25 mouse cellular contexts compared by ENCODE assay signal in the genomic region with DNA sequence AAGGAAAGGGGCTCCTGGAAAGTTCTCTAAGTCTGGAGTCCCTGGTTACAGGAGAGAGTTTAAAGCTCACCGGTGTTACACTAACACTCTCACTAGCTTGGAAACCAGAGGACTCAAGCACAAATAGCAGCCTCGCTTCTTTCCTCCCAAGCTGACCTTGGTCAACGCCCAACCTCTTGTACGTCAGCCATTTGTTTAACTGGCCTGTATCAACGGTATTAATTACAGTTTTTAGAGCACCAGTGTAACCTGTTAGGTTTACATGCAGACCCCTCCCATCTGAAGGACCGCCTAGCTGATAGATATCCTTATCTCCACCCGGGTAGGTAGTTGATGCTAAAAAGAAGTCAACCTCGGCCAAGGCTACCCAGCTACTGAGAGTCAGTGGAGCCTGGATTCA. TPM values are rescaled to one million over a fixed set of nuclear protein-coding genes. Genes with fewer than 3 reads are reported as not detected.
DNase-seq lines count a peak whose midpoint lies in the region; ATAC-seq lines count a peak whose summit lies in the region.
"Had no signal": no experiment of that assay in that cellular context is flagged by ENCODE, and none has a peak within 500 bp of the region (broad histone marks: within the 10 kb centered on the region; RNA-seq: fewer than 3 reads in every experiment).

No protein-coding gene starts in this region.

- WGBS in heart, embryonic 10.5 days = 77% methylated on average over 8 of the region's 8 CpGs
- 74% methylated on average over 8 of the region's 8 CpGs for WGBS in heart, embryonic 11.5 days (ENCODE audit: insufficient replicate concordance)
- WGBS in intestine, embryonic 16.5 days = 64% methylated on average over 8 of the region's 8 CpGs
- WGBS in stomach, embryonic 15.5 days = 71% methylated on average over 8 of the region's 8 CpGs

- H3K4me1 ChIP-seq in heart, embryonic 10.5 days = peaks cover 31% of the 10 kb centered on the region
- H3K4me1 ChIP-seq in heart, embryonic 11.5 days (ENCODE audit: control insufficient read depth, insufficient read depth, low read length) = peaks cover 13% of the 10 kb centered on the region; the same call in 1 of the 2 replicates
- peaks cover 31% of the 10 kb centered on the region for H3K4me1 ChIP-seq in intestine, embryonic 16.5 days (ENCODE audit: control insufficient read depth, insufficient read depth, low read length)
- H3K4me1 ChIP-seq in stomach, embryonic 15.5 days = peaks cover 15% of the 10 kb centered on the region

- H3K27me3 ChIP-seq in heart, embryonic 10.5 days (ENCODE audit: insufficient read depth, poor library complexity, severe bottlenecking) = 0 out of 2 replicates have a peak, but pooled peaks cover 6% of the 10 kb centered on the region
- H3K27me3 ChIP-seq in heart, embryonic 11.5 days (ENCODE audit: control insufficient read depth, insufficient read depth, low read length) = peaks cover 5% of the 10 kb centered on the region; the same call in 1 of the 2 replicates
- peaks cover 3% of the 10 kb centered on the region; the same call in 1 of the 2 replicates for H3K27me3 ChIP-seq in intestine, embryonic 16.5 days (replicated peaks; ENCODE audit: control insufficient read depth, insufficient read depth, low read length)
- H3K27me3 ChIP-seq in stomach, embryonic 15.5 days (replicated peaks) = no peaks in the 10 kb centered on the region
- H3K27me3 ChIP-seq: CH12.LX, Patski had no signal

- no peak for ATAC-seq in heart, embryonic 11.5 days (replicated peaks; ENCODE audit: insufficient number of reproducible peaks, low FRiP score, low TSS enrichment)
- no peak for ATAC-seq in intestine, embryonic 16.5 days
- ATAC-seq in stomach, embryonic 15.5 days (ENCODE audit: insufficient read depth, low FRiP score, low read depth) = no peak
- ATAC-seq: forebrain, embryonic 15.5 days; hindbrain, embryonic 16.5 days; Patski had no signal

- peak; percentile 73 for DNase-seq in heart, embryonic 10.5 days (ENCODE audit: low spot score)
- no peak for DNase-seq in gastrocnemius, postnatal 4 days (ENCODE audit: low spot score in 2 of 2)
- DNase-seq in adrenal gland, postnatal 10 days = no peak
- DNase-seq: adrenal gland, postnatal 14 days; B cell, adult 2 months; cerebellum, adult 11 months; cerebellum, adult 2 months; cerebellum, adult 9-11 months; cerebellum, postnatal 25 days; gastrocnemius, postnatal 10 days; gastrocnemius, postnatal 36 days; heart, adult 18-20 months; kidney, adult 11 months had no signal

- H3K9ac ChIP-seq in heart, embryonic 11.5 days (ENCODE audit: low read depth, low read length) = no peak overlapping the region
- H3K9ac ChIP-seq in intestine, embryonic 16.5 days (ENCODE audit: low read depth, low read length) = no peak overlapping the region
- H3K9ac ChIP-seq in stomach, embryonic 15.5 days = no peak overlapping the region
- H3K9ac ChIP-seq: embryonic facial prominence, embryonic 12.5 days; embryonic facial prominence, embryonic 15.5 days; forebrain, embryonic 15.5 days; hindbrain, embryonic 13.5 days had no signal

- no peak overlapping the region for H3K4me3 ChIP-seq in heart, embryonic 10.5 days
- H3K4me3 ChIP-seq in heart, embryonic 11.5 days (ENCODE audit: low read depth, low read length) = no peak overlapping the region
- H3K4me3 ChIP-seq in intestine, embryonic 16.5 days (ENCODE audit: low read length) = peak overlapping the region; percentile 10; the same call in 1 of the 2 replicates
- no peak overlapping the region for H3K4me3 ChIP-seq in stomach, embryonic 15.5 days (replicated peaks)
- H3K4me3 ChIP-seq: embryonic facial prominence, embryonic 12.5 days; embryonic facial prominence, embryonic 15.5 days; forebrain, embryonic 15.5 days; hindbrain, embryonic 10.5 days; hindbrain, embryonic 13.5 days had no signal

- H3K27ac ChIP-seq in heart, embryonic 10.5 days = no peak overlapping the region
- no peak overlapping the region for H3K27ac ChIP-seq in heart, embryonic 11.5 days (ENCODE audit: low read depth, low read length)
- H3K27ac ChIP-seq in intestine, embryonic 16.5 days (ENCODE audit: low read length) = no peak overlapping the region
- H3K27ac ChIP-seq in stomach, embryonic 15.5 days = no peak overlapping the region; the same call in 1 of the 2 replicates
- H3K27ac ChIP-seq: embryonic facial prominence, embryonic 12.5 days; embryonic facial prominence, embryonic 15.5 days; forebrain, embryonic 15.5 days; hindbrain, embryonic 10.5 days; hindbrain, embryonic 13.5 days had no signal

- H3K4me2 ChIP-seq in heart, embryonic 11.5 days = no peak overlapping the region
- H3K4me2 ChIP-seq in intestine, embryonic 16.5 days (ENCODE audit: low read depth, low read length) = peak overlapping the region; percentile 38; the same call in 1 of the 2 replicates
- 0 out of 2 replicates have a peak overlapping the region, but pooled peaks have one; percentile 8 for H3K4me2 ChIP-seq in stomach, embryonic 15.5 days
- H3K4me2 ChIP-seq: embryonic facial prominence, embryonic 12.5 days; embryonic facial prominence, embryonic 15.5 days; forebrain, embryonic 15.5 days; hindbrain, embryonic 13.5 days had no signal

- no peaks in the 10 kb centered on the region for H3K36me3 ChIP-seq in heart, embryonic 10.5 days
- H3K36me3 ChIP-seq in heart, embryonic 11.5 days (ENCODE audit: control insufficient read depth, insufficient read depth, low read length) = no peaks in the 10 kb centered on the region
- 0 out of 2 replicates have a peak, but pooled peaks cover 3% of the 10 kb centered on the region for H3K36me3 ChIP-seq in intestine, embryonic 16.5 days (ENCODE audit: control insufficient read depth, insufficient read depth, low read length)
- no peaks in the 10 kb centered on the region for H3K36me3 ChIP-seq in stomach, embryonic 15.5 days
- H3K36me3 ChIP-seq: embryonic facial prominence, embryonic 12.5 days; embryonic facial prominence, embryonic 15.5 days; forebrain, embryonic 15.5 days; G1E; hindbrain, embryonic 10.5 days; hindbrain, embryonic 13.5 days had no signal

- no peaks in the 10 kb centered on the region for H3K9me3 ChIP-seq in heart, embryonic 10.5 days
- H3K9me3 ChIP-seq in heart, embryonic 11.5 days (replicated peaks; ENCODE audit: control insufficient read depth, low read length) = no peaks in the 10 kb centered on the region
- H3K9me3 ChIP-seq in intestine, embryonic 16.5 days (ENCODE audit: control insufficient read depth, low read length) = no peaks in the 10 kb centered on the region
- H3K9me3 ChIP-seq in stomach, embryonic 15.5 days = no peaks in the 10 kb centered on the region
- H3K9me3 ChIP-seq: embryonic facial prominence, embryonic 12.5 days; embryonic facial prominence, embryonic 15.5 days; forebrain, embryonic 15.5 days; G1E; hindbrain, embryonic 10.5 days; hindbrain, embryonic 13.5 days had no signal

RNA-seq across cellular contexts. Expression of gene Gipc2, which starts 2.7 kb away (rescaled TPM):
- polyA plus RNA-seq in heart, embryonic 10.5 days (2016; fragmentation: Nextera tagmentation; extraction: Ambion mirVana) = 4.2 and 10.8 TPM in 2 replicates
- polyA plus RNA-seq in heart, embryonic 11.5 days (2014; fragmentation: Nextera tagmentation; extraction: Ambion mirVana) = 3.8 and 4.4 TPM in 2 replicates
- 244 TPM in 2 replicates for polyA plus RNA-seq in intestine, embryonic 16.5 days (2015; fragmentation: Nextera tagmentation; extraction: Ambion mirVana)
- polyA plus RNA-seq in stomach, embryonic 15.5 days (2015; fragmentation: Nextera tagmentation; extraction: Ambion mirVana) = 57.5 and 78.6 TPM in 2 replicates
- total RNA-seq in gastrocnemius, postnatal 4 days (2021) = 1 to 10 TPM in 1 of 2 experiments, under 1 TPM in 1; 0.86 to 1.4 TPM
- total RNA-seq in adrenal gland, postnatal 10 days (2021) = 1 to 10 TPM in 1 of 2 experiments, under 1 TPM in 1; 0.94 to 1.7 TPM
- polyA plus RNA-seq: G1E had no signal

RNA-seq across cellular contexts. Expression of gene Dnajb4, which starts 46.8 kb away (rescaled TPM):
- 30.5 and 32.1 TPM in 2 replicates for polyA plus RNA-seq in heart, embryonic 10.5 days (2016; fragmentation: Nextera tagmentation; extraction: Ambion mirVana)
- polyA plus RNA-seq in heart, embryonic 11.5 days (2014; fragmentation: Nextera tagmentation; extraction: Ambion mirVana) = 46.2 and 49.0 TPM in 2 replicates
- polyA plus RNA-seq in intestine, embryonic 16.5 days (2015; fragmentation: Nextera tagmentation; extraction: Ambion mirVana) = 21.7 and 23.2 TPM in 2 replicates
- 30.9 and 34.9 TPM in 2 replicates for polyA plus RNA-seq in stomach, embryonic 15.5 days (2015; fragmentation: Nextera tagmentation; extraction: Ambion mirVana)
- total RNA-seq in gastrocnemius, postnatal 4 days (2021) = 10 to 100 TPM; 65.3 to 87.7 TPM
- 10 to 100 TPM; 41.2 to 41.6 TPM for total RNA-seq in adrenal gland, postnatal 10 days (2021)

RNA-seq across cellular contexts. Expression of gene Fubp1, which starts 46.9 kb away (rescaled TPM):
- polyA plus RNA-seq in heart, embryonic 10.5 days (2016; fragmentation: Nextera tagmentation; extraction: Ambion mirVana) = 179 and 249 TPM in 2 replicates
- polyA plus RNA-seq in heart, embryonic 11.5 days (2014; fragmentation: Nextera tagmentation; extraction: Ambion mirVana) = 158 TPM in 2 replicates
- 143 and 157 TPM in 2 replicates for polyA plus RNA-seq in intestine, embryonic 16.5 days (2015; fragmentation: Nextera tagmentation; extraction: Ambion mirVana)
- 191 and 208 TPM in 2 replicates for polyA plus RNA-seq in stomach, embryonic 15.5 days (2015; fragmentation: Nextera tagmentation; extraction: Ambion mirVana)
- total RNA-seq in gastrocnemius, postnatal 4 days (2021) = 100 to 1,000 TPM; 105 to 116 TPM
- total RNA-seq in adrenal gland, postnatal 10 days (2021) = 100 to 1,000 TPM; 101 to 147 TPM
